Mouse (Mus musculus) embryonic facial prominence, embryonic 15.5 days (tissue): ENCODE results near the gene Pter. TPM values are rescaled to one million over a fixed set of nuclear protein-coding genes. Genes with fewer than 3 reads are reported as not detected.

ENCODE experiments used
- polyA plus RNA-seq: library from polyadenylated mRNA; unstranded; fragments of >200 nt; fragmentation: Nextera tagmentation; extraction: Ambion mirVana; gene quantifications from 2 replicates; pipeline ENCODE4 v1.2.1, GENCODE M21; 2015

Pter gene
- polyA plus RNA-seq, 1 experiment from 2014 or later = 13.2 TPM

Other genes with a start within 250 kb of the Pter start
- 2.1 TPM in 2 replicates for gene C1ql3, start 87.8 kb downstream of the Pter start, polyA plus RNA-seq